Mouse (Mus musculus): ENCODE measurements around the gene Ccl2. TPM values are rescaled to one million over a fixed set of nuclear protein-coding genes. Genes with fewer than 3 reads are reported as not detected.

Ccl2 gene
- polyA plus RNA-seq, 1 experiment from 2014 or later = 4.8 TPM

DNA sequence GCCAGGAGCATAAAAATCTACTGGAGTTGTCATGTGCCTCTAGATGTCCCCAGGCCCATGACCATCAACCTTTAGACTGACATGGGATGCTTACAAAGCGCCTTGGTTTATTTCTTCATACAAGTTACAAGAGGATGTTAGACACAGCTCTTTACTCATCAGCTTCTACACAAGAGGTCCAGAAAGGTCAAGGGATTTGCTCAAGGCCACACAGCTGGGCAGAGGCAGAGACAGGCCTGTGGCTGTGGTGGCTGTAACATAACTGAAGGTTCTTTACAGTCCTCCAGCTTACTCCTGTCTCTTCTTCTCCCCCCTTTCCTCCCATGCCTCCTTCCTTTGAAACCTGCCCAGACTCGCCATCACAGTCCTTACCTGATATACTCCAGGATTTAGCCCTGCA, 5.2 kb upstream of the Ccl2 start:
- no peaks in the 10 kb centered on the region for H3K36me3 ChIP-seq (ENCODE audit: control insufficient read depth, insufficient read depth, low read length)
- no peak for ATAC-seq (ENCODE audit: insufficient read depth, low FRiP score)

GRCm38 (mm10) chr11:82032136-82032535, 3.2 kb upstream of the Ccl2 start:
- Histone ChIP-seq H3K9me3 (replicated peaks; ENCODE audit: control insufficient read depth, low read length) (no peaks in the 10 kb centered on the region), H3K9ac (ENCODE audit: low read length) (no peak overlapping the region), H3K4me2 (ENCODE audit: low read depth, low read length) (no peak overlapping the region), H3K4me3 (replicated peaks; ENCODE audit: low read length) (no peak overlapping the region), H3K27ac (ENCODE audit: low read length) (peak overlapping the region; percentile 69), H3K27me3 (ENCODE audit: control insufficient read depth, insufficient read depth, low read length) (no peaks in the 10 kb centered on the region), H3K4me1 (ENCODE audit: control insufficient read depth, insufficient read depth, low read length) (peaks cover 25% of the 10 kb centered on the region), H3K36me3 (ENCODE audit: control insufficient read depth, insufficient read depth, low read length) (no peaks in the 10 kb centered on the region)
- ATAC-seq (ENCODE audit: insufficient read depth, low FRiP score) = no peak

More for the DNA sequence above, 5.2 kb upstream of the Ccl2 start:
- no peak overlapping the region for H3K9ac ChIP-seq (ENCODE audit: low read length)
- H3K4me1 ChIP-seq (ENCODE audit: control insufficient read depth, insufficient read depth, low read length) = peaks cover 20% of the 10 kb centered on the region
- H3K4me2 ChIP-seq (ENCODE audit: low read depth, low read length) = no peak overlapping the region
- no peak overlapping the region for H3K27ac ChIP-seq (ENCODE audit: low read length)
- no peaks in the 10 kb centered on the region for H3K27me3 ChIP-seq (ENCODE audit: control insufficient read depth, insufficient read depth, low read length)
- no peaks in the 10 kb centered on the region for H3K9me3 ChIP-seq (replicated peaks; ENCODE audit: control insufficient read depth, low read length)
- H3K4me3 ChIP-seq (replicated peaks; ENCODE audit: low read length) = no peak overlapping the region
- WGBS = 76% methylated on average over 2 of the region's 2 CpGs

DNA sequence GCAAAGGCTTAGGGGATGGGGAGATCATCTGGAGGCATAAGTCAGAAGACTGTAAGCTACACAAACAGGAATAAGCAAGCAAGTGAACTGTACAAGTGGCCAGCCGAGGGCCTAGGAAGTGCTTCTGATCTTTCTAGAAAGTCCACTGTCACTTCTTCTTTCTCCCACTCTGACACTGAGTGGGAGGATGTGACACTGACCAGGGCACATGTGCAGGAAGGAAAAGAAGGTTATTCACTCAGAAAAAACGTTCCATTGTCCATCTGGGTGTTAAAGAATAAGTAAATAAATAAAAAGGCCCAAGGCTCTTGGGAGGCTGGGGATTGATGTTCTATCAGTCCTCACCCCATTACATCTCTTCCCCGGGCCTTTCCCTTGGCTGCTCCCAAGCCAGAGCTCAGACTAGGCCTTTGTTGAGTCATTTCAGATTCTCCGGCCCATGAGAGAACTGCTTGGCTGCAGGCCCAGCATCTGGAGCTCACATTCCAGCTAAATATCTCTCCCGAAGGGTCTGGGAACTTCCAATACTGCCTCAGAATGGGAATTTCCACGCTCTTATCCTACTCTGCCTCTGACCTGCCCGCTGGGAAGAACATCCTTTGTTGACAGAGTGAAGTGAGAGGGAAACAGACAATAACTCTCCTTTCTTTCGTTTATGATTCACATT, 2.6 kb upstream of the Ccl2 start:
- H3K27ac ChIP-seq (ENCODE audit: low read length) = peak overlapping the region; percentile 80
- 22% methylated on average over 8 of the region's 8 CpGs for WGBS
- no peaks in the 10 kb centered on the region for H3K36me3 ChIP-seq (ENCODE audit: control insufficient read depth, insufficient read depth, low read length)
- H3K27me3 ChIP-seq (ENCODE audit: control insufficient read depth, insufficient read depth, low read length) = no peaks in the 10 kb centered on the region
- H3K4me2 ChIP-seq (ENCODE audit: low read depth, low read length) = no peak overlapping the region
- H3K4me1 ChIP-seq (ENCODE audit: control insufficient read depth, insufficient read depth, low read length) = peaks cover 25% of the 10 kb centered on the region
- no peak overlapping the region for H3K4me3 ChIP-seq (replicated peaks; ENCODE audit: low read length)
- no peaks in the 10 kb centered on the region for H3K9me3 ChIP-seq (replicated peaks; ENCODE audit: control insufficient read depth, low read length)
- H3K9ac ChIP-seq (ENCODE audit: low read length) = no peak overlapping the region
- peak; percentile 57; the same call in 1 of the 2 replicates for ATAC-seq (ENCODE audit: insufficient read depth, low FRiP score)

DNA sequence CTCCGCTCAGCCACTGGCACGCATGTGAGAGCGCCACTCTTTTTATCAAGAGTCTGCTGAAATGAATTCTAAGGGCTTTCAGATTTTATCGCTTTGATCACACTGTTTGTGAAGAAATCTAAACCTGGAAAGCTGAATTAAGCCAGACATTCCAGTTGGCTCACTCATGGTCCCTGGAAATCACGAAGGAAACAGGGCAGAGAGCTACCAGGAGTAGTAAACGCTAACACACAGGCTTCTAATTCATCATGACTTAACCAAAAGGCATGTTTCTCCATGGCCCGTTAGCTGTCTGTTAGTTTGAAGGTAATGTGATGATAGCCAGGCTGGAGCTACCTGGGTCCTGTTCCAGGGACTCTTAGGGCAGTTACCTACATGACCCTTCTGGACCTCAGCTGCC, 925 bp upstream of the Ccl2 start:
- Histone ChIP-seq H3K36me3 (ENCODE audit: control insufficient read depth, insufficient read depth, low read length) (no peaks in the 10 kb centered on the region), H3K4me1 (ENCODE audit: control insufficient read depth, insufficient read depth, low read length) (peaks cover 25% of the 10 kb centered on the region), H3K9me3 (replicated peaks; ENCODE audit: control insufficient read depth, low read length) (no peaks in the 10 kb centered on the region), H3K4me2 (ENCODE audit: low read depth, low read length) (no peak overlapping the region), H3K27me3 (ENCODE audit: control insufficient read depth, insufficient read depth, low read length) (no peaks in the 10 kb centered on the region), H3K27ac (ENCODE audit: low read length) (no peak overlapping the region; the same call in 1 of the 2 replicates), H3K9ac (ENCODE audit: low read length) (no peak overlapping the region), H3K4me3 (replicated peaks; ENCODE audit: low read length) (no peak overlapping the region)
- 83% methylated on average over 7 of the region's 7 CpGs for WGBS
- no peak for ATAC-seq (ENCODE audit: insufficient read depth, low FRiP score)

GRCm38 (mm10) chr11:82035857-82036256, 486 bp downstream of the Ccl2 start:
- Histone ChIP-seq H3K9me3 (replicated peaks; ENCODE audit: control insufficient read depth, low read length) (no peaks in the 10 kb centered on the region), H3K4me1 (ENCODE audit: control insufficient read depth, insufficient read depth, low read length) (peaks cover 25% of the 10 kb centered on the region), H3K27ac (ENCODE audit: low read length) (no peak overlapping the region; the same call in 1 of the 2 replicates), H3K36me3 (ENCODE audit: control insufficient read depth, insufficient read depth, low read length) (no peaks in the 10 kb centered on the region), H3K27me3 (ENCODE audit: control insufficient read depth, insufficient read depth, low read length) (no peaks in the 10 kb centered on the region), H3K4me2 (ENCODE audit: low read depth, low read length) (no peak overlapping the region), H3K9ac (ENCODE audit: low read length) (no peak overlapping the region), H3K4me3 (replicated peaks; ENCODE audit: low read length) (no peak overlapping the region)
- 91% methylated on average over 2 of the region's 2 CpGs for WGBS
- ATAC-seq (ENCODE audit: insufficient read depth, low FRiP score) = no peak

DNA sequence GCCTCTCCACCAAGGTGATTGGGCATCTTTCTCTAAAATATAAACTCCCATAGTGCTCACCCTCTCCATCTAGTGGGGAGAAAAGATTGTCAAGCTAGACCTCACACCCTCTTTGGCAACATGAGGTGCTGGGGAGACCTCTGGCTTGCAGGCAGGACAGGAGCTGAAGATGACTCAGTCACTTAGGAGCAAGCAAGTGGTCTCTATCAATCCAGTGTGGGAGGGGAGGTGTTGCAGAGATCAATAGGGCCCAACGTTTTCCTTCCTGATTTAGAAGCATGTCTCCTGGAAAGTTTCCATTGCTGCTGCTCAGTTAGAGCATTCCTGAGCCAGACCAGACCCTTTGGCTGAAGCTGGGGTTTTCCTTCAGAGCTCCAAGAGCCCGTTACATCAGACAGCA, 3.2 kb downstream of the Ccl2 start, which contains the start of gene Gm17268:
Gm17268 (minus strand) TSS at position 28 of the 400 bp plus-strand sequence.
- H3K9me3 ChIP-seq (replicated peaks; ENCODE audit: control insufficient read depth, low read length) = no peaks in the 10 kb centered on the region
- H3K4me3 ChIP-seq (replicated peaks; ENCODE audit: low read length) = no peak within 1 kb of the TSS
- peaks cover 12% of the 10 kb centered on the region; the same call in 1 of the 2 replicates for H3K4me1 ChIP-seq (ENCODE audit: control insufficient read depth, insufficient read depth, low read length)
- no peaks in the 10 kb centered on the region for H3K27me3 ChIP-seq (ENCODE audit: control insufficient read depth, insufficient read depth, low read length)
- H3K9ac ChIP-seq (ENCODE audit: low read length) = no peak within 1 kb of the TSS
- H3K36me3 ChIP-seq (ENCODE audit: control insufficient read depth, insufficient read depth, low read length) = no peaks in the 10 kb centered on the region
- WGBS = 14% methylated on average over 2 of the region's 2 CpGs
- H3K4me2 ChIP-seq (ENCODE audit: low read depth, low read length) = no peak within 1 kb of the TSS
- H3K27ac ChIP-seq (ENCODE audit: low read length) = no peak within 1 kb of the TSS
- no peak for ATAC-seq (ENCODE audit: insufficient read depth, low FRiP score)

DNA sequence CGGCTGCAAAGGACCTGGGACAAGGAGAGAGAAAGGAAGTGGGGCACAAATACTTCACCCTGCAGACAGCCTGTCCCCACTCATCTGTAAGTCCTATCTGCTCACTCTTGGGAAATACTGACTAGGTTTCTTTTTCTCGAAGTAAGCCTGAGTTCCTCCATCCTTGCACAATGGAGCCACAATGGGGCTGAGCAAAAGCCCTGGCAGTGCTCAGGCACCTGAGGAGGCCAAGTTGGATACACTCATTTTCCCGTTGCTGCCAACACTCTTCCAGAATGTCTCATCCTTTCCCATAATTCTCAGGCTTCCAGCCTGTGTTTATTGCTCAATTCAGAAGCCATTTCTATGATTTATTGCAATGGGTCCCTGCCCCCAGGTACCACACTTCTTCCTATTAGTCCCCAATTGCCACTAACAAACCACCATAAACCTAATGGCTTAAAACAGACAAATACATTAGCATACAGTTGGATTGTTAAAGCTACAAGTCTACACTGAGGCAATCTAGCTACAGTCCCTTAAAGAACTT, 3.8 kb downstream of the Ccl2 start:
- no peak for ATAC-seq (ENCODE audit: insufficient read depth, low FRiP score)
- no peaks in the 10 kb centered on the region for H3K27me3 ChIP-seq (ENCODE audit: control insufficient read depth, insufficient read depth, low read length)
- H3K4me1 ChIP-seq (ENCODE audit: control insufficient read depth, insufficient read depth, low read length) = 0 out of 2 replicates have a peak, but pooled peaks cover 11% of the 10 kb centered on the region
- no peak overlapping the region for H3K9ac ChIP-seq (ENCODE audit: low read length)
- no peak overlapping the region for H3K4me3 ChIP-seq (replicated peaks; ENCODE audit: low read length)
- no peaks in the 10 kb centered on the region for H3K36me3 ChIP-seq (ENCODE audit: control insufficient read depth, insufficient read depth, low read length)
- H3K4me2 ChIP-seq (ENCODE audit: low read depth, low read length) = no peak overlapping the region
- WGBS = 62% methylated on average over 3 of the region's 3 CpGs
- H3K9me3 ChIP-seq (replicated peaks; ENCODE audit: control insufficient read depth, low read length) = no peaks in the 10 kb centered on the region
- H3K27ac ChIP-seq (ENCODE audit: low read length) = no peak overlapping the region

GRCm38 (mm10) chr11:82041671-82042080, 6.3 kb downstream of the Ccl2 start:
- no peak overlapping the region for H3K9ac ChIP-seq (ENCODE audit: low read length)
- no peak overlapping the region for H3K4me2 ChIP-seq (ENCODE audit: low read depth, low read length)
- no peak overlapping the region for H3K4me3 ChIP-seq (replicated peaks; ENCODE audit: low read length)
- no peaks in the 10 kb centered on the region for H3K4me1 ChIP-seq (ENCODE audit: control insufficient read depth, insufficient read depth, low read length)
- no peaks in the 10 kb centered on the region for H3K36me3 ChIP-seq (ENCODE audit: control insufficient read depth, insufficient read depth, low read length)
- 79% methylated on average over 4 of the region's 4 CpGs for WGBS
- no peaks in the 10 kb centered on the region for H3K9me3 ChIP-seq (replicated peaks; ENCODE audit: control insufficient read depth, low read length)
- no peak overlapping the region for H3K27ac ChIP-seq (ENCODE audit: low read length)
- no peaks in the 10 kb centered on the region for H3K27me3 ChIP-seq (ENCODE audit: control insufficient read depth, insufficient read depth, low read length)
- no peak for ATAC-seq (ENCODE audit: insufficient read depth, low FRiP score)

GRCm38 (mm10) chr11:82045471-82045870, 10.1 kb downstream of the Ccl2 start, which contains the start of gene Ccl7:
Ccl7 (plus strand) TSS chr11:82045712.
- WGBS = 71% methylated on average over 3 of the region's 3 CpGs
- H3K27ac ChIP-seq (ENCODE audit: low read length) = no peak within 1 kb of the TSS
- no peak within 1 kb of the TSS for H3K4me2 ChIP-seq (ENCODE audit: low read depth, low read length)
- no peak for ATAC-seq (ENCODE audit: insufficient read depth, low FRiP score)
- no peak within 1 kb of the TSS for H3K4me3 ChIP-seq (replicated peaks; ENCODE audit: low read length)
- H3K27me3 ChIP-seq (ENCODE audit: control insufficient read depth, insufficient read depth, low read length) = no peaks in the 10 kb centered on the region
- no peak within 1 kb of the TSS for H3K9ac ChIP-seq (ENCODE audit: low read length)
- H3K9me3 ChIP-seq (replicated peaks; ENCODE audit: control insufficient read depth, low read length) = no peaks in the 10 kb centered on the region
- no peaks in the 10 kb centered on the region for H3K4me1 ChIP-seq (ENCODE audit: control insufficient read depth, insufficient read depth, low read length)
- H3K36me3 ChIP-seq (ENCODE audit: control insufficient read depth, insufficient read depth, low read length) = no peaks in the 10 kb centered on the region
